ENCODE assay signal across 26 mouse cellular contexts in genomic region chr17:44818825-44819224, GRCm38 (mm10). TPM values are rescaled to one million over a fixed set of nuclear protein-coding genes. Genes with fewer than 3 reads are reported as not detected.
A peak's percentile ranks its signal among the peaks of the same experiment; 100 is the strongest.
DNase-seq lines count a peak whose midpoint lies in the region; ATAC-seq and TF ChIP-seq lines count a peak whose summit lies in the region.
"Had no signal": no experiment of that assay in that cellular context is flagged by ENCODE, and none has a peak within 500 bp of the region (broad histone marks: within the 10 kb centered on the region; RNA-seq: fewer than 3 reads in every experiment).

No protein-coding gene starts in this region.

- WGBS in kidney, embryonic 15.5 days: 89% methylated on average over 2 of the region's 2 CpGs
- WGBS in forebrain, postnatal 0 days: 85% methylated on average over 2 of the region's 2 CpGs

- H3K9ac ChIP-seq in kidney, embryonic 15.5 days: no peak overlapping the region
- H3K9ac ChIP-seq in forebrain, postnatal 0 days: no peak overlapping the region
- H3K9ac ChIP-seq: forebrain, embryonic 13.5 days; heart, embryonic 12.5 days; heart, embryonic 15.5 days; hindbrain, embryonic 13.5 days had no signal

- DNase-seq in 416B (ENCODE audit: low read depth) (peak; percentile 73), adipocyte (ENCODE audit: low spot score) (peak; percentile 21)
- DNase-seq in CD4-positive, CD25-positive, alpha-beta regulatory T cell, adult 2 months (ENCODE audit: low read depth, low spot score): peak; percentile 12
- DNase-seq in cerebellum, postnatal 14 days: no peak
- DNase-seq in forebrain, postnatal 0 days: no peak
- DNase-seq: adrenal gland, postnatal 14 days; cerebellum, adult 11 months; cerebellum, adult 2 months; cerebellum, postnatal 10 days; gastrocnemius, adult 2 months; gastrocnemius, postnatal 25 days; heart, adult 18-20 months; heart, postnatal 10 days; heart, postnatal 36 days had no signal

- TF ChIP-seq POLR2A in myocyte (IDR thresholded peaks at IDR 0.05; ENCODE audit: insufficient read length, low read depth): no peak

- no peak overlapping the region for H3ac ChIP-seq in myocyte (ENCODE audit: control insufficient read depth, insufficient read length)

- H3K4me2 ChIP-seq in myocyte (ENCODE audit: low read depth): peak overlapping the region; percentile 56
- H3K4me2 ChIP-seq in kidney, embryonic 15.5 days: no peak overlapping the region
- no peak overlapping the region for H3K4me2 ChIP-seq in forebrain, postnatal 0 days (ENCODE audit: low read depth)
- H3K4me2 ChIP-seq: forebrain, embryonic 13.5 days; heart, embryonic 12.5 days; heart, embryonic 15.5 days; hindbrain, embryonic 13.5 days had no signal

- H3K4me3 ChIP-seq in myocyte: no peak overlapping the region
- H3K4me3 ChIP-seq in kidney, embryonic 15.5 days (replicated peaks): no peak overlapping the region
- H3K4me3 ChIP-seq in forebrain, postnatal 0 days (ENCODE audit: low read depth, low read length): no peak overlapping the region
- H3K4me3 ChIP-seq: forebrain, embryonic 10.5 days; forebrain, embryonic 13.5 days; gastrocnemius, adult 2 months; heart, embryonic 12.5 days; heart, embryonic 15.5 days; hindbrain, embryonic 10.5 days; hindbrain, embryonic 13.5 days had no signal

- H3K27me3 ChIP-seq in myocyte (ENCODE audit: control insufficient read depth, insufficient read depth, insufficient read length): no peaks in the 10 kb centered on the region
- no peaks in the 10 kb centered on the region for H3K27me3 ChIP-seq in kidney, embryonic 15.5 days
- H3K27me3 ChIP-seq in forebrain, postnatal 0 days (ENCODE audit: insufficient read depth, low read length): no peaks in the 10 kb centered on the region
- H3K27me3 ChIP-seq: forebrain, embryonic 13.5 days; heart, embryonic 12.5 days; heart, embryonic 15.5 days; hindbrain, embryonic 13.5 days had no signal

- no peaks in the 10 kb centered on the region for H3K36me3 ChIP-seq in myocyte (ENCODE audit: control insufficient read depth, insufficient read depth)
- no peaks in the 10 kb centered on the region for H3K36me3 ChIP-seq in kidney, embryonic 15.5 days
- H3K36me3 ChIP-seq in forebrain, postnatal 0 days (ENCODE audit: insufficient read depth): no peaks in the 10 kb centered on the region
- H3K36me3 ChIP-seq: forebrain, embryonic 10.5 days; heart, embryonic 12.5 days; heart, embryonic 15.5 days; hindbrain, embryonic 10.5 days; hindbrain, embryonic 13.5 days had no signal

- 0 out of 2 replicates have a peak, but pooled peaks cover 4% of the 10 kb centered on the region for H3K4me1 ChIP-seq in kidney, embryonic 15.5 days
- H3K4me1 ChIP-seq in forebrain, postnatal 0 days (ENCODE audit: insufficient read depth): no peaks in the 10 kb centered on the region
- H3K4me1 ChIP-seq: forebrain, embryonic 13.5 days; heart, embryonic 15.5 days had no signal

- ATAC-seq in kidney, embryonic 15.5 days (replicated peaks; ENCODE audit: low FRiP score): no peak
- no peak for ATAC-seq in forebrain, postnatal 0 days
- ATAC-seq: forebrain, embryonic 13.5 days; forebrain, embryonic 16.5 days; hindbrain, embryonic 16.5 days; intestine, postnatal 0 days had no signal

- no peak overlapping the region for H3K27ac ChIP-seq in kidney, embryonic 15.5 days
- H3K27ac ChIP-seq in forebrain, postnatal 0 days (ENCODE audit: low read depth, low read length): no peak overlapping the region
- H3K27ac ChIP-seq: forebrain, embryonic 10.5 days; forebrain, embryonic 13.5 days; gastrocnemius, adult 2 months; heart, embryonic 15.5 days; hindbrain, embryonic 10.5 days; hindbrain, embryonic 13.5 days had no signal

- no peak for TF ChIP-seq CTCF in forebrain, postnatal 0 days (IDR thresholded peaks at IDR 0.05; ENCODE audit: low read depth)

- no peaks in the 10 kb centered on the region for H3K9me3 ChIP-seq in kidney, embryonic 15.5 days (replicated peaks)
- H3K9me3 ChIP-seq in forebrain, postnatal 0 days (ENCODE audit: low read length): no peaks in the 10 kb centered on the region
- H3K9me3 ChIP-seq: forebrain, embryonic 10.5 days; forebrain, embryonic 13.5 days; heart, embryonic 12.5 days; heart, embryonic 15.5 days; hindbrain, embryonic 10.5 days; hindbrain, embryonic 13.5 days had no signal

- H3K79me2 ChIP-seq in myocyte (ENCODE audit: control insufficient read depth, insufficient read depth): no peaks in the 10 kb centered on the region

TF ChIP-seq in myocyte, 11 proteins besides CTCF, POLR2A, EP300 and RAD21:
- TF ChIP-seq MAX (IDR thresholded peaks at IDR 0.05; ENCODE audit: low read depth) (no peak), POLR2AphosphoS2 (IDR thresholded peaks at IDR 0.05; ENCODE audit: insufficient read length, low read depth) (no peak), MYOG (IDR thresholded peaks at IDR 0.05; ENCODE audit: control insufficient read depth in 1 of 3, insufficient read depth in 1 of 3, insufficient read length in 2 of 3, low read depth in 2 of 3) (no peak), SRF (IDR thresholded peaks at IDR 0.05; ENCODE audit: control insufficient read depth, insufficient read length, low read depth) (no peak), TCF3 (IDR thresholded peaks at IDR 0.05; ENCODE audit: insufficient read length, low read depth) (no peak), MYOD1 (IDR thresholded peaks at IDR 0.05; ENCODE audit: control insufficient read depth in 1 of 3, insufficient read length in 2 of 3, low read depth in 2 of 3) (no peak), REST (IDR thresholded peaks at IDR 0.05; ENCODE audit: insufficient read depth, insufficient read length) (no peak), TCF12 (IDR thresholded peaks at IDR 0.05; ENCODE audit: insufficient read depth, poor library complexity, severe bottlenecking) (no peak), USF1 (IDR thresholded peaks at IDR 0.05; ENCODE audit: low read depth) (no peak), CEBPB (IDR thresholded peaks at IDR 0.05; ENCODE audit: insufficient read depth, poor library complexity, severe bottlenecking) (no peak), E2F4 (IDR thresholded peaks at IDR 0.05; ENCODE audit: insufficient read depth) (no peak)

RNA-seq across cellular contexts. Expression of gene Runx2, which starts 4.2 kb away (rescaled TPM):
- polyA plus RNA-seq in myocyte (2012; fragmentation: generic; extraction: Trizol): 6.7 TPM
- 1.3 and 3.2 TPM in 2 replicates for polyA plus RNA-seq in kidney, embryonic 15.5 days (2015; fragmentation: Nextera tagmentation; extraction: Ambion mirVana)
- total RNA-seq in forebrain, postnatal 0 days (2014; rRNA removed): 0.85 and 5.7 TPM in 2 replicates
- 0.77 and 0.86 TPM in 2 replicates for polyA plus RNA-seq in forebrain, postnatal 0 days (2015; fragmentation: Nextera tagmentation; extraction: Ambion mirVana)
- total RNA-seq: MEL had no signal

RNA-seq across cellular contexts. Expression of gene Supt3, which starts 41.9 kb away (rescaled TPM):
- polyA plus RNA-seq in myocyte (2012; fragmentation: generic; extraction: Trizol): 30.9 TPM
- 22.4 and 23.0 TPM in 2 replicates for polyA plus RNA-seq in kidney, embryonic 15.5 days (2015; fragmentation: Nextera tagmentation; extraction: Ambion mirVana)
- total RNA-seq in forebrain, postnatal 0 days (2014; rRNA removed): 3.2 and 5.5 TPM in 2 replicates
- polyA plus RNA-seq in forebrain, postnatal 0 days (2015; fragmentation: Nextera tagmentation; extraction: Ambion mirVana): 20.5 and 24.5 TPM in 2 replicates

Comparison
In these comparisons a context has a peak if more than half of its experiments do, and no peak if none do; other contexts are left out.
1. DNase-seq: peak in 416B (single experiment), CD4-positive, CD25-positive, alpha-beta regulatory T cell, adult 2 months (single experiment) and adipocyte (single experiment); none in cerebellum, postnatal 14 days (0 of 2) and forebrain, postnatal 0 days (single experiment).